Mouse (Mus musculus): ENCODE data around the gene Npas3. TPM values are rescaled to one million over a fixed set of nuclear protein-coding genes. Genes with fewer than 3 reads are reported as not detected.
A peak's percentile ranks its signal among the peaks of the same experiment; 100 is the strongest.
"Not testable (repeated sequence)": the region's sequence is repeated elsewhere in the genome, so short reads cannot be mapped to it uniquely, and the experiment has no call there.

Npas3 gene
- polyA plus RNA-seq, 1 experiment from 2014 or later: 27.9 TPM

- peak overlapping the region; percentile 90 for H3K9ac ChIP-seq (ENCODE audit: low read depth, low read length)
- H3K4me2 ChIP-seq (ENCODE audit: low read length): peak overlapping the region; percentile 91
- peak overlapping the region; percentile 84 for H3K4me3 ChIP-seq (ENCODE audit: low read depth, low read length)
- 1% methylated on average over 15 of the region's 15 CpGs for WGBS
- no peaks in the 10 kb centered on the region for H3K9me3 ChIP-seq (replicated peaks; ENCODE audit: control insufficient read depth, low read length, poor library complexity, severe bottlenecking)
- H3K27ac ChIP-seq (ENCODE audit: low read length): peak overlapping the region; percentile 90
- no peaks in the 10 kb centered on the region for H3K36me3 ChIP-seq (ENCODE audit: control insufficient read depth, insufficient read depth, low read length)
- H3K27me3 ChIP-seq (ENCODE audit: control insufficient read depth, insufficient read depth, low read depth, low read length): no peaks in the 10 kb centered on the region
- no peak for ATAC-seq
- peaks cover 26% of the 10 kb centered on the region for H3K4me1 ChIP-seq (ENCODE audit: control insufficient read depth, insufficient read depth, low read length)
These were observed 319 bp downstream of the Npas3 start for GRCm38 (mm10) chr12:53248796-53249195.

- Histone ChIP-seq H3K4me2 (ENCODE audit: low read length) (peak overlapping the region; percentile 82), H3K27me3 (ENCODE audit: control insufficient read depth, insufficient read depth, low read depth, low read length) (no peaks in the 10 kb centered on the region), H3K4me1 (ENCODE audit: control insufficient read depth, insufficient read depth, low read length) (peaks cover 29% of the 10 kb centered on the region), H3K27ac (ENCODE audit: low read length) (peak overlapping the region; percentile 98), H3K9ac (ENCODE audit: low read depth, low read length) (peak overlapping the region; percentile 60), H3K4me3 (ENCODE audit: low read depth, low read length) (peak overlapping the region; percentile 87), H3K9me3 (replicated peaks; ENCODE audit: control insufficient read depth, low read length, poor library complexity, severe bottlenecking) (no peaks in the 10 kb centered on the region), H3K36me3 (ENCODE audit: control insufficient read depth, insufficient read depth, low read length) (no peaks in the 10 kb centered on the region)
- peak; percentile 40 for ATAC-seq
- under 1% methylated on average over 10 of the region's 11 CpGs for WGBS
These were observed 3.3 kb downstream of the Npas3 start for GRCm38 (mm10) chr12:53251701-53252181.

DNA sequence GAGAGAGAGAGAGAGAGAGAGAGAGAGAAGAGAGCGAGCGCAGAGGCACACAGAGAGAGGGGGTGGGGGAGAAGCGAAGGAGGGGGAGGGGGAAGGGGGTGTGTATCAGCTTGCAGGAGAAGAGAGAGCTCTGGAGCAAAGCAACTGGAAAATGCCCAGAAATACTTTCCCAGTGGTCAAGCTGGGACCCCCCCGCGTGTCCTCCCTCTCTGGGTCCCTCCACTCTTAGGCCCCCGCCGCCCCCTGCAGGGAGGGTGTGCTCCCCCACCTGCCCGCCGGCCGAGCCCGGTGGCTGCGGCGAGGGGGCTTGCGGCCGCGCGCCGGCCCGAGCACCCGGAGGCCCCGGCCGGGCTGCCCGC, 3.7 kb downstream of the Npas3 start:
- H3K36me3 ChIP-seq (ENCODE audit: control insufficient read depth, insufficient read depth, low read length): no peaks in the 10 kb centered on the region
- H3K9me3 ChIP-seq (replicated peaks; ENCODE audit: control insufficient read depth, low read length, poor library complexity, severe bottlenecking): no peaks in the 10 kb centered on the region
- peaks cover 25% of the 10 kb centered on the region for H3K4me1 ChIP-seq (ENCODE audit: control insufficient read depth, insufficient read depth, low read length)
- H3K9ac ChIP-seq (ENCODE audit: low read depth, low read length): peak overlapping the region; percentile 97
- peak; percentile 21 for ATAC-seq
- no peaks in the 10 kb centered on the region for H3K27me3 ChIP-seq (ENCODE audit: control insufficient read depth, insufficient read depth, low read depth, low read length)
- H3K4me3 ChIP-seq (ENCODE audit: low read depth, low read length): peak overlapping the region; percentile 87
- H3K4me2 ChIP-seq (ENCODE audit: low read length): peak overlapping the region; percentile 82
- H3K27ac ChIP-seq (ENCODE audit: low read length): peak overlapping the region; percentile 98
- 0% methylated on average over 13 of the region's 23 CpGs for WGBS

DNA sequence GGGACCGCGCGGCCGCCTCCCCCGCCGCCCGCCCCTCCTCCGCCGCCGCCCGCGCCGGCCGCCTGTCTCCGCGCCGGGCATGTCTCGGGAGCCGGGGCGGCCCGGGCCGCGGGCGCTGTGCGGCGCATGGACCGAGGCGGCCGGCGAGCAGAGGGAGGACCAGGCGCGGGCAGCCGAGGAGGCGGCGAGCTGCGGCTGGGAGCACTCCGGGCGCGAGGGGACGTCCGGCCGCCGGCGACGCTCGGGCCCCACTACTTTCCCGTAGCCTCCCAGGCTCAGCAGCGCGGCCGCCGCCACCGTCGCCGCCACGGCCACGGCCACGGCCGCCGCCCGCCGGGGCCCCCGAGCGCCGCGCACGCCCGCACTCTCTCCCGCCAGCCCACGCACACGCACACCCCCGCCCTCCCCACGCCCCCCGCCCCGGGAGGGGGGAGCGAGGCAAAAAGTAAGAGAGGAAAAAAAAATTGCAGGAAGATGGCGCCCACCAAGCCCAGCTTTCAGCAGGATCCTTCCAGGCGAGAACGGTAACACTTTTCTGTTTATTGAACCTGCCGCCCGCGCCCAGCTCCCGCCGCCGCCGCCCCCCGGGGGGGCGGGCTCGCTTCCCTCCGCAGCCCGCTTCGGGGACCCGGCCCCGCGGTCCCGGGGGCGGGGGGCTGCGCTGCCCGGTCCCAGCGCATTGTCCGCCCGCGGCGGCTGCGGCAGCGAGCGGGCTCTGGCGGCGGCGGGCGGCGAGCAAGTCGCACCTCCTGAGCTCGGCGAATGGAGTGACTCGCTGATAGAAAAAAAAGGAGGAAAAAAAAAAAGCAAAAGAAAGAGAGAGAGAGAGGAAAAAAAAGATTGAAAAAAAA, 4.3 kb downstream of the Npas3 start:
- Histone ChIP-seq H3K9ac (ENCODE audit: low read depth, low read length) (peak overlapping the region; percentile 97), H3K27me3 (ENCODE audit: control insufficient read depth, insufficient read depth, low read depth, low read length) (no peaks in the 10 kb centered on the region), H3K36me3 (ENCODE audit: control insufficient read depth, insufficient read depth, low read length) (no peaks in the 10 kb centered on the region), H3K4me2 (ENCODE audit: low read length) (peak overlapping the region; percentile 82), H3K4me3 (ENCODE audit: low read depth, low read length) (peak overlapping the region; percentile 87), H3K4me1 (ENCODE audit: control insufficient read depth, insufficient read depth, low read length) (peaks cover 22% of the 10 kb centered on the region), H3K27ac (ENCODE audit: low read length) (peak overlapping the region; percentile 98), H3K9me3 (replicated peaks; ENCODE audit: control insufficient read depth, low read length, poor library complexity, severe bottlenecking) (no peaks in the 10 kb centered on the region)
- WGBS: under 1% methylated on average over 41 of the region's 115 CpGs
- peak; percentile 43; the same call in 1 of the 2 replicates for ATAC-seq

- no peaks in the 10 kb centered on the region for H3K36me3 ChIP-seq (ENCODE audit: control insufficient read depth, insufficient read depth, low read length)
- no peaks in the 10 kb centered on the region for H3K27me3 ChIP-seq (ENCODE audit: control insufficient read depth, insufficient read depth, low read depth, low read length)
- ATAC-seq: peak; percentile 33; the same call in 1 of the 2 replicates
- H3K4me1 ChIP-seq (ENCODE audit: control insufficient read depth, insufficient read depth, low read length): peaks cover 22% of the 10 kb centered on the region
- 1% methylated on average over 11 of the region's 32 CpGs for WGBS
- peak overlapping the region; percentile 98 for H3K27ac ChIP-seq (ENCODE audit: low read length)
- peak overlapping the region; percentile 87 for H3K4me3 ChIP-seq (ENCODE audit: low read depth, low read length)
- H3K4me2 ChIP-seq (ENCODE audit: low read length): peak overlapping the region; percentile 82
- H3K9ac ChIP-seq (ENCODE audit: low read depth, low read length): peak overlapping the region; percentile 97
- H3K9me3 ChIP-seq (replicated peaks; ENCODE audit: control insufficient read depth, low read length, poor library complexity, severe bottlenecking): no peaks in the 10 kb centered on the region
These were observed 5.1 kb downstream of the Npas3 start for GRCm38 (mm10) chr12:53253461-53254159.

- Histone ChIP-seq H3K27me3 (ENCODE audit: control insufficient read depth, insufficient read depth, low read depth, low read length) (no peaks in the 10 kb centered on the region), H3K4me3 (ENCODE audit: low read depth, low read length) (peak overlapping the region; percentile 87), H3K9me3 (replicated peaks; ENCODE audit: control insufficient read depth, low read length, poor library complexity, severe bottlenecking) (no peaks in the 10 kb centered on the region), H3K36me3 (ENCODE audit: control insufficient read depth, insufficient read depth, low read length) (no peaks in the 10 kb centered on the region), H3K27ac (ENCODE audit: low read length) (peak overlapping the region; percentile 98; the same call in 1 of the 2 replicates), H3K9ac (ENCODE audit: low read depth, low read length) (0 out of 2 replicates have a peak overlapping the region, but pooled peaks have one; percentile 97), H3K4me1 (ENCODE audit: control insufficient read depth, insufficient read depth, low read length) (peaks cover 18% of the 10 kb centered on the region), H3K4me2 (ENCODE audit: low read length) (peak overlapping the region; percentile 82)
- ATAC-seq: no peak
- 4% methylated on average over 6 of the region's 6 CpGs for WGBS
These were observed 5.6 kb downstream of the Npas3 start for GRCm38 (mm10) chr12:53254160-53254480.

- H3K4me1 ChIP-seq (ENCODE audit: control insufficient read depth, insufficient read depth, low read length); H3K27ac ChIP-seq (ENCODE audit: low read length); H3K9ac ChIP-seq (ENCODE audit: low read depth, low read length); H3K4me2 ChIP-seq (ENCODE audit: low read length); H3K27me3 ChIP-seq (ENCODE audit: control insufficient read depth, insufficient read depth, low read depth, low read length); H3K4me3 ChIP-seq (ENCODE audit: low read depth, low read length); H3K36me3 ChIP-seq (ENCODE audit: control insufficient read depth, insufficient read depth, low read length); H3K9me3 ChIP-seq (replicated peaks; ENCODE audit: control insufficient read depth, low read length, poor library complexity, severe bottlenecking); ATAC-seq: not testable (repeated sequence)
These were observed 26.0 kb downstream of the Npas3 start for GRCm38 (mm10) chr12:53274502-53274901.

GRCm38 (mm10) chr12:53277393-53277792, 28.9 kb downstream of the Npas3 start:
- Histone ChIP-seq H3K9me3 (replicated peaks; ENCODE audit: control insufficient read depth, low read length, poor library complexity, severe bottlenecking) (no peaks in the 10 kb centered on the region), H3K4me2 (ENCODE audit: low read length) (no peak overlapping the region), H3K36me3 (ENCODE audit: control insufficient read depth, insufficient read depth, low read length) (no peaks in the 10 kb centered on the region), H3K27ac (ENCODE audit: low read length) (no peak overlapping the region), H3K4me1 (ENCODE audit: control insufficient read depth, insufficient read depth, low read length) (no peaks in the 10 kb centered on the region), H3K4me3 (ENCODE audit: low read depth, low read length) (no peak overlapping the region), H3K27me3 (ENCODE audit: control insufficient read depth, insufficient read depth, low read depth, low read length) (no peaks in the 10 kb centered on the region), H3K9ac (ENCODE audit: low read depth, low read length) (no peak overlapping the region)
- ATAC-seq: no peak
- 87% methylated on average over 6 of the region's 6 CpGs for WGBS

DNA sequence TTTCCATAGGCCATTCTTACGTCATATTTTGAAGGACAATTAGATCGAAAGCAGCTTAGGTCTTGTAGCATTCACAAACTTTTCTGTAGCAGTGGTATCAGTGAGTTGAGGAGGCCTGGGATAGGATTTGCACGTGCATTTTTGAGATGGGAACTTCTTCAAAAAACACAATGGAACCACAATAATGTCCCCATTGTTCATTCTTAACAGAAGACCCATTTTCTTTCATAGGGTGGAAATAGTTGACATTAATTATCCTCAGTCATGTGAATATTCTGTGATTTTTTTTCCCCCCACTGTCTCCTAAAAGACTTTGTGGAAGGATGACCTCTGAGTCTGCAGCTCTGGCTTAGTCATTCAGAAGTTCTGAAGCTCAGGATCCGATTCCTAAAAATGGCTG, 41.9 kb downstream of the Npas3 start:
- Histone ChIP-seq H3K9me3 (replicated peaks; ENCODE audit: control insufficient read depth, low read length, poor library complexity, severe bottlenecking) (no peaks in the 10 kb centered on the region), H3K9ac (ENCODE audit: low read depth, low read length) (no peak overlapping the region), H3K36me3 (ENCODE audit: control insufficient read depth, insufficient read depth, low read length) (no peaks in the 10 kb centered on the region), H3K27me3 (ENCODE audit: control insufficient read depth, insufficient read depth, low read depth, low read length) (no peaks in the 10 kb centered on the region), H3K4me2 (ENCODE audit: low read length) (no peak overlapping the region), H3K4me3 (ENCODE audit: low read depth, low read length) (no peak overlapping the region), H3K4me1 (ENCODE audit: control insufficient read depth, insufficient read depth, low read length) (peaks cover 3% of the 10 kb centered on the region; the same call in 1 of the 2 replicates), H3K27ac (ENCODE audit: low read length) (no peak overlapping the region)
- no peak for ATAC-seq
- WGBS: 64% methylated on average over 4 of the region's 4 CpGs

All from midbrain, embryonic 16.5 days (tissue).